Mouse (Mus musculus): ENCODE data around the gene Ankle1.
"Not testable (repeated sequence)": the region's sequence is repeated elsewhere in the genome, so short reads cannot be mapped to it uniquely, and the experiment has no call there.

DNA sequence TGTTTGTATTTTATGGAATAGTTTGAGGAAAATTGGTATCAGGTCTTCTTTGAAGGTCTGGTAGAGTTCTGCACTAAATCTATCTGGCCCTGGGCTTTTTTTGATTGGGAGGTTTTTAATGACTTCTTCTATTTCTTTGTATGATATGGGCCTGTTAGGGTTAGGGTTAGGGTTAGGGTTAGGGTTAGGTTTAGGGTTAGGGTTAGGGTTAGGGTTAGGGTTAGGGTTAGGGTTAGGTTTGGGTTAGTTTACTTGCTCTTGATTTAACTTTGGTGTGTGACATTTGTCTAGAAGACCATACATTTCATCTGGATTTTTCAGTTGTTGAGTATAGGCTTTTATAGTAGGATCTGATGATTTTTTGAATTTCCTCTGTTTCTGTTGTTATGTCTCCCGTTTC lies 27.1 kb downstream of the Ankle1 start:
- TF ChIP-seq CTCF, POLR2A (IDR thresholded peaks at IDR 0.05; ENCODE audit: extremely low read depth, insufficient read depth, low read length): not testable (repeated sequence)
